ENCODE assay signal across 8 mouse cellular contexts in the genomic region with DNA sequence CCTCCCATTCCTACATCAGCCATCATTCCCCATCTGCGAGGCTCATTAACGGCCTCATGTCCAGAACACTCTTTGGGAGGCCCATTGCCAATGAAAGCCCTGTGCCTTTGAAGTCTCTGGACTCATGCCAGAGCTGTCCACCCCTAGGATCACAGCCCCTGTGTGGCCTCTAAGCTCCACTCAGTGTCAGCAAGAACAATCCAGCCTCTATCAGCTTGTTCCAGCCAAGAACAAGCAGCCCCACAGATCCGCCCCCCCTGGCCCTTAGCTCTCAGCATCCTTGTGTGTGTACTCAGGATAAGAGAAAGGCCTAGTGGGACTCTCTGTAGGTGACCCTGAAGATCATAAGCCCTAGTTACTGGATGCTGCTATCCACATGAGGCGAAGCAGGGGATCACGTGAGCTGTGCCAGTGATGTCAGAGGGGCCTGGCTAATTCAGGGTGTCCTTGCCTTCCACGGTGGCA.
DNase-seq lines count a peak whose midpoint lies in the region; ATAC-seq and TF ChIP-seq lines count a peak whose summit lies in the region.

No protein-coding gene starts in this region.

- no peak overlapping the region for H3K9ac ChIP-seq in forebrain, embryonic 12.5 days
- no peak overlapping the region for H3K9ac ChIP-seq in midbrain, embryonic 15.5 days

- H3K27ac ChIP-seq in gastrocnemius, adult 2 months: 0 out of 2 replicates have a peak overlapping the region, but pooled peaks have one; percentile 12
- H3K27ac ChIP-seq in forebrain, embryonic 12.5 days: no peak overlapping the region
- peak overlapping the region; percentile 31; the same call in 1 of the 2 replicates for H3K27ac ChIP-seq in hindbrain, embryonic 10.5 days
- H3K27ac ChIP-seq in midbrain, embryonic 15.5 days: no peak overlapping the region

- H3K4me1 ChIP-seq in forebrain, embryonic 12.5 days: peaks cover 12% of the 10 kb centered on the region
- peaks cover 23% of the 10 kb centered on the region for H3K4me1 ChIP-seq in hindbrain, embryonic 10.5 days (replicated peaks)
- H3K4me1 ChIP-seq in midbrain, embryonic 15.5 days: peaks cover 8% of the 10 kb centered on the region; the same call in 1 of the 2 replicates

- H3K4me2 ChIP-seq in forebrain, embryonic 12.5 days: no peak overlapping the region
- no peak overlapping the region for H3K4me2 ChIP-seq in midbrain, embryonic 15.5 days

- H3K27me3 ChIP-seq in forebrain, embryonic 12.5 days: peaks cover 40% of the 10 kb centered on the region
- H3K27me3 ChIP-seq in hindbrain, embryonic 10.5 days (ENCODE audit: insufficient read depth, poor library complexity, severe bottlenecking): no peaks in the 10 kb centered on the region
- no peaks in the 10 kb centered on the region; the same call in 1 of the 2 replicates for H3K27me3 ChIP-seq in midbrain, embryonic 15.5 days (replicated peaks)

- H3K9me3 ChIP-seq in forebrain, embryonic 12.5 days: no peaks in the 10 kb centered on the region
- H3K9me3 ChIP-seq in hindbrain, embryonic 10.5 days: no peaks in the 10 kb centered on the region
- H3K9me3 ChIP-seq in midbrain, embryonic 15.5 days: no peaks in the 10 kb centered on the region

- peak; percentile 55 for DNase-seq in gastrocnemius, adult 2 months
- DNase-seq in gastrocnemius, postnatal 4 days (ENCODE audit: low spot score in 2 of 2): no peak
- no peak for DNase-seq in hindbrain, embryonic 10.5 days (ENCODE audit: low spot score)
- DNase-seq in urinary bladder, adult 2 months (ENCODE audit: low spot score): no peak
- no peak for DNase-seq in spleen, postnatal 36 days (ENCODE audit: low spot score in 2 of 2)

- peak; percentile 82 for ATAC-seq in forebrain, embryonic 12.5 days (ENCODE audit: low FRiP score)
- peak; percentile 77 for ATAC-seq in midbrain, embryonic 15.5 days (replicated peaks)
- ATAC-seq in granulocyte monocyte progenitor cell, adult 5-6 weeks (replicated peaks; ENCODE audit: poor library complexity, severe bottlenecking): no peak

- no peak for TF ChIP-seq CTCF in gastrocnemius, adult 2 months (IDR thresholded peaks at IDR 0.05)

- H3K36me3 ChIP-seq in forebrain, embryonic 12.5 days (replicated peaks): no peaks in the 10 kb centered on the region
- no peaks in the 10 kb centered on the region for H3K36me3 ChIP-seq in hindbrain, embryonic 10.5 days
- H3K36me3 ChIP-seq in midbrain, embryonic 15.5 days (replicated peaks): no peaks in the 10 kb centered on the region

- intact Hi-C loops in gastrocnemius, adult 2 months (cut with DNase I): no loop called here

- WGBS in forebrain, embryonic 12.5 days: 39% methylated on average over 6 of the region's 6 CpGs
- WGBS in hindbrain, embryonic 10.5 days: 77% methylated on average over 6 of the region's 6 CpGs
- 16% methylated on average over 6 of the region's 6 CpGs for WGBS in midbrain, embryonic 15.5 days

- H3K4me3 ChIP-seq in gastrocnemius, adult 2 months: no peak overlapping the region
- no peak overlapping the region for H3K4me3 ChIP-seq in forebrain, embryonic 12.5 days (replicated peaks)
- H3K4me3 ChIP-seq in hindbrain, embryonic 10.5 days: no peak overlapping the region
- H3K4me3 ChIP-seq in midbrain, embryonic 15.5 days: no peak overlapping the region

Comparison
In these comparisons a context has a peak if more than half of its experiments do, and no peak if none do; other contexts are left out.
1. H3K27ac ChIP-seq: peak in gastrocnemius, adult 2 months (single experiment) and hindbrain, embryonic 10.5 days (single experiment); none in forebrain, embryonic 12.5 days (single experiment) and midbrain, embryonic 15.5 days (single experiment).